Mouse (Mus musculus): ENCODE results near the gene Glce.

GRCm38 (mm10) chr9:62018229-62019093 is 104.0 kb downstream of the Glce start:
- no peak for TF ChIP-seq POLR2A (IDR thresholded peaks at IDR 0.05; ENCODE audit: low read depth, low read length)
- TF ChIP-seq CTCF (conservative IDR thresholded peaks at IDR 0.05; ENCODE audit: insufficient read depth, insufficient read length, low read depth, low read length) = no peak
